Mouse (Mus musculus) adrenal gland, postnatal 36 days (tissue): ENCODE measurements around the gene Ugt1a9. TPM values are rescaled to one million over a fixed set of nuclear protein-coding genes. Genes with fewer than 3 reads are reported as not detected.

ENCODE experiments used
- DNase-seq, 2 experiments: peaks; one replicate each; pipeline ENCODE4 v3.0.0; 2021; ENCODE audit warnings: mixed read lengths in 1 of 2
- total RNA-seq, 2 experiments: library from RNA; stranded (reverse); gene quantifications; 2 replicates each; pipeline ENCODE4 v1.2.3; 2021

Ugt1a9 gene
- total RNA-seq, 2 experiments from 2014 or later, result 0.26 TPM; not detected in 1

GRCm38 (mm10) chr1:88235046-88235893 lies 164.7 kb downstream of the Ugt1a9 start:
- DNase-seq, result no peak

DNA sequence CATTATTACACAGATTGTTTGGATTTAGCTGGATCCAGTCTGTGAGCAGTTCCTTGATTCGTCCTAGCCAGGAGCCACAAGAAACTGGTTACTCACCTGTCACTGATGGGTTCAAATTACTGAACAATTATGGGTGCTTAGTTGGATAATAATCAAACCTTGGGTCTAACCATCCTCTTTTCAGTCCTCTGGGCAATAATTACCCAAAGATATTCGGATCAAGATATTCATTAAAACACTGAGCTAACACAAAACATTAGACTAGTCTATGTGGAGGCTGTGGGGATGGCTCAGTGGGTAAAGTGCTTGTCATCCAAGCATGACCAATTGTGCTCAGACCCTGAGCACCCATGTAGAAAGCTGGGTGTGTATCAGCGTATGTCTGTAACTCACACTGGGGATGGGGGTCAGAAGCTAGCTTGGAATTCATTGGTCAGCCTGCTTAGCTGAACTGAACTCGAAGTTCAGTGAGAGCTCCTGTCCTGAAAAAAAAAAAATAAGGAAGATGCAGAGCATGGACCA lies 165.4 kb downstream of the Ugt1a9 start:
- DNase-seq, result no peak

- no peak for DNase-seq
Observed at GRCm38 (mm10) chr1:88237311-88237710, 166.7 kb downstream of the Ugt1a9 start.

DNA sequence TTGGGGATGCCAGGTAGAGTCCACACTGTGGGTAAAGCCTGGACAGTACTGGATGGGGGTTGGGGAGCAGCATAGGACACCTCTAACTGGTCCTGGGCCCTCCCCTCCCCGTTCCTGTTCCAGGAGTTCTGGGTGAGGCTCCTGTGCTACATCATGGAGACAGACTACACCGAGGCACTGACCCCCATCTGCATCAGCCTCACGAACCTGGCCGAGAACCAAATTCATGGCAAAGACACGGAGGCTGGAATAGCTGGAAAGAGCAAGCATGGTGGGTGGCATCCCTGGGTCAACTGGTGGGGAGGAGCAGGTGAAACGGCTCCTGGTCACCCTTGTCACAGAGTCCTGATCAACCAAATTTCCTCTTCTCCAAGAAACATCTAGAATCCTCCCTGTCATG lies 168.2 kb downstream of the Ugt1a9 start:
- no peak for DNase-seq

GRCm38 (mm10) chr1:88240072-88240471 lies 169.5 kb downstream of the Ugt1a9 start:
- DNase-seq, result peak; percentile 65

GRCm38 (mm10) chr1:88240579-88240978 lies 170.0 kb downstream of the Ugt1a9 start:
- no peak for DNase-seq

- DNase-seq, result no peak
Observed at GRCm38 (mm10) chr1:88243861-88244260, 173.3 kb downstream of the Ugt1a9 start.

DNA sequence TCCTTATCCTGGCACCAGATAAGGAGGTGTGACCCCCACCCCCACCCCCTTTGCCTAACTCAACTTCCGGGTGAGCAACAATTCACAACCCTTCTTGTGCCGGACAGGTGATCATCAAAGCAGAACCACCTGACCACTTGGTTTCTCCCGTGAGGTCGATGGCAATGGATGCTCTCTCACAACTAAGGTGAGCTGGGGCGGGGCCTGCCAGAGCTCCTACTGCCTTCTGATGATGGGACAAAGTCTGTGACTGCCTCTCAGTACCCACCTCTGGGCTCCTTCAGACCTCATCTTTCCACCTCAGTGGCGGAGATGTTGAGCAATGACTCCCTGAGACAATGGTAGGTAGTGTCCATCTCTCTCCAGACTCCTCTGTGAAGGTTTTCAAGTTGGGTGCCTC lies 175.3 kb downstream of the Ugt1a9 start:
- DNase-seq, result no peak

DNA sequence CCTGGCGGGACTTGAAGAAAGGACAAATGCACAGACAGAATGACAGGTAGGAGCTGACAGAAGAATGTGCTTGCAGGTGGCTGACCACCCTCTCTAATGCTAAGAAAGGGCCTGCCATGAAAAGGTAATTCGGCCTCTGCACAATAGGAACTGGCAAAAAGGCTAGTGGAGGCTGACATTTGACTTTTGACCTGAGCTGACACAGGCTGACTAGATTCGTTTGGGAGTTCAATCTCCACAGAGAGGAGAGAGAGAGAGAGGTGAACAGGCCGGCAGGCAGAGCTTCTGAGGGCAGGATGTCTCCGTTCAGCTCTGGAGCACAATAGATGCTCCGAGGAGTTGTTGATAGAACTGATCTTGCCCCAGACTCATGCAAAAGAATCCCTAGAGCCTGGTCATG lies 175.8 kb downstream of the Ugt1a9 start:
- no peak for DNase-seq

DNA sequence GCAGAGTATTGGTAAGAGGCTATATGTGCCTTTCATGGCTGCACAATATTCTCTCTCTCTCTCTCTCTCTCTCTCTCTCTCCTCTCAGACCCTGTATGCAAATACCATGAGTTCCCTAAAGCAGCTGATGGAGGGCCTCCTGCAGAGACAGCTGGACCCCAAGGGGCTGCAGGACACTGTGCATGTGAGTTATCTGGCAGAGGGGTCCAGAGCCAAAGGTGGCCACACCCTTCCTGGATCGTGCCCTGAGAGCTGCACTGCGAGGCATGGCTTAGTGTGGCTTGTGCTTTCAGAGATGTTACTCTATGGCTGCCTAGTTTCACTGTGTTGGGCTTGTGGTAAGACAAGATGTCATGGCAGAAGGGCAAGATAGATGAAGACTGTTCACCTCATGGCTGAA lies 177.1 kb downstream of the Ugt1a9 start:
- DNase-seq, result no peak

- DNase-seq, result no peak
Observed at GRCm38 (mm10) chr1:88248658-88249057, 178.1 kb downstream of the Ugt1a9 start.

DNA sequence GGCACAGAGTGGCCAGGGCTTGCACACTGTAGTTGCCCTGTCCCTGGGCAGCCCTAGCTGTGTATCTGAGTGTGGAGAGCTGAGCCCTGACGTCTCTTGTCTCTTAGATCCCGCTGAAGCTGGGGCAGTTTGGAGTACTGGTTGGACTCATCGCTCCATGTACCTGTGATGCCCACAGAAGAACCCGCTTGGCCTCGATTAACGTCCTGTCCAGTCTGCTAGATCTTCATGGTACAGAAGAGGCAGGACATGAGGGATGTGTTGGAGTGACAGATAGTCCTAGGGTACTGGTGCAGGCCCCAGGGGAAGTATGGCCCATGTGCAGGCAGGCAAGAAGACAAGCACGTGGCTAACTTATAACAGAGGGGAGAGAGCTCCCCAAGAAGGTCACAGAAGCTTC lies 179.0 kb downstream of the Ugt1a9 start:
- DNase-seq, result no peak

DNA sequence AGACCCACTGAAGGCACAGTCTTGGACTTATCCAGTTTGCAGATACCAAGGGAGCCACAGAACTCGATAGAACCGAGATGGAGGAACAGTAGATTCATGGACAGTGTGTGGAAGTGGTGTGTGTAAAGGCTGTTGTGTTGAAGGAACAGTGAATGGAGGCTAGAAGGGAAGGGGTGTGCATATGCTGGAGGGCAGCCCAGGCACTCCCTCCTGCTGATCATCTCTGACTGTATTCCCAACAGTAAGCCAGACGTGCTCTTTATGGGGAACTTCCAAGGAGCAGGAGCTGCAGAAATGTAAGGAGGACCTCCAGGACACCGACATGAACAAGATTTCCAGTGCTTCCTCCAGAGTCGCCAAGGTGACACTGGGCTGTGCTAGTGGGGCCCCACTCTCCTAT lies 179.4 kb downstream of the Ugt1a9 start:
- no peak for DNase-seq

- no peak for DNase-seq
Observed at GRCm38 (mm10) chr1:88253106-88253505, 182.5 kb downstream of the Ugt1a9 start.

- DNase-seq, result no peak
Observed at GRCm38 (mm10) chr1:88253540-88253939, 182.9 kb downstream of the Ugt1a9 start.

DNA sequence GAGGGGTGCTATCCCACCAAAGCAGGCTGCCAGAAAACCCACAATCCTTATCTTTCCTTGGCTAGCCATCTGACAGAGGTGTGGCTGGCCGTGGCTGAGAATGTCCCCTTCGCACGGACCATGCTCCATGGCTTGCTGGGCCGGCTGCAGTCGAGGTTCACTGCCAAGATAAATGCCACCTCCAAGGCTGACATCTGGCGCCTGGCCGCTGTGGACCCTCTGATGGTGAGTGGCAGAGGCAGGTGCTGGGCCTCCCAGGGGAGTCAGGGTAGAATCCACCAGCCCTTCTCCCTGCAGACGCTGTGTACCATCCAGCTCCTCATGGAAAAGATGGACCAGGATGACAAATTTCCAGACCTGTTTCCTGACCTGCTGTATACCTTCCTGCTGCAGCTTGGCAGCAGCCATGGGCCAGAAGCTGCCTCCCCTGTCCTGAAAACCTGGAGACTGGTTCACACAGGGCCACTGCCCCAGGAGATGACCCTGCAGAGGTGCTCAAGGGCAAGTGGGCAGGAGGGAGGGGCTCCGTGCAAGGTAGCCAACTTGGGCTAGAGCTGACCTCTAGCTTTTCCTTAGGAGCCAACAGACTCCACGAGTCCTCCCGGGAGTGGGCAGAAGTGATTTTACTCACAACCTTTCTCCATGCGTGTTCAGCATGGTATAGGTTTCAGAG lies 184.3 kb downstream of the Ugt1a9 start:
- no peak for DNase-seq

GRCm38 (mm10) chr1:88255466-88255857 lies 184.9 kb downstream of the Ugt1a9 start:
- DNase-seq, result no peak

GRCm38 (mm10) chr1:88255989-88256754 lies 185.6 kb downstream of the Ugt1a9 start:
- no peak for DNase-seq

- DNase-seq, result no peak
Observed at GRCm38 (mm10) chr1:88256886-88257663, 186.5 kb downstream of the Ugt1a9 start.

- DNase-seq, result no peak
Observed at GRCm38 (mm10) chr1:88257681-88258080, 187.1 kb downstream of the Ugt1a9 start.

- no peak for DNase-seq
Observed at GRCm38 (mm10) chr1:88258361-88258760, 187.8 kb downstream of the Ugt1a9 start.
